Mouse (Mus musculus): Measurements from ENCODE around the gene Rsu1. TPM values are rescaled to one million over a fixed set of nuclear protein-coding genes. Genes with fewer than 3 reads are reported as not detected.
A peak's percentile ranks its signal among the peaks of the same experiment; 100 is the strongest.
"Not testable (repeated sequence)": the region's sequence is repeated elsewhere in the genome, so short reads cannot be mapped to it uniquely, and the experiment has no call there.

Rsu1 gene
- polyA plus RNA-seq, 2 experiments = 91.7 to 119 TPM

- no peaks in the 10 kb centered on the region for H3K9me3 ChIP-seq (ENCODE audit: control insufficient read depth, low read length)
- no peak overlapping the region for H3K9ac ChIP-seq (ENCODE audit: low read depth, low read length, severe bottlenecking)
- H3K27me3 ChIP-seq (ENCODE audit: control insufficient read depth, insufficient read depth, low read length) = no peaks in the 10 kb centered on the region
- no peak overlapping the region for H3K4me2 ChIP-seq (replicated peaks; ENCODE audit: low read depth, low read length, severe bottlenecking)
- no peaks in the 10 kb centered on the region for H3K36me3 ChIP-seq (ENCODE audit: control insufficient read depth, insufficient read depth, low read length)
- no peaks in the 10 kb centered on the region for H3K4me1 ChIP-seq (ENCODE audit: control insufficient read depth, insufficient read depth, low read length)
- WGBS = 92% methylated on average over 3 of the region's 3 CpGs
- H3K4me3 ChIP-seq (replicated peaks; ENCODE audit: low read length) = no peak overlapping the region
- TF ChIP-seq POLR2A (IDR thresholded peaks at IDR 0.05; ENCODE audit: borderline replicate concordance, extremely low read depth, insufficient read depth, insufficient read length) = no peak
- no peak overlapping the region for H3K27ac ChIP-seq (replicated peaks; ENCODE audit: low read depth, low read length)
- no peak for DNase-seq (ENCODE audit: low spot score)
- no peak for ATAC-seq (ENCODE audit: low FRiP score, low read depth)
Observed at GRCm38 (mm10) chr2:13183124-13183523, 88.1 kb downstream of the Rsu1 start.

DNA sequence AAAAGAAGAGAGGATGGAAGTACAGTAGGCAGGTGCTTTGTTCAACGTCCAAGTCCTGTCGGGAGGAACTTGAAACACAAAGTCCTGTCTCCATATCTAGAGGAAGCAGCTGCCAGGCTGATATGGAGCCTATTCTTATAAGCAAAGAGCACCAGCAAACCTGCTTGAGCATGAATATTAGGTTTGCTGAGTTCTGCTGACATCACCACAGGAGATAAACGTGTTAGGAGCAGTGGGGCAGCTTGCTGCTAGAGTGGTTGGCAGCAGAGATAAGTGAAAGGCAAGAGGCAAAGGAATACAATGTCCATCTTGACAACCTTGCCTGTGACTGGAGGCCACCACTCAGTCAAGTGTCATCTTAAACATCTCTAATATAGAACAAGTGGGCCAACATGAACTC, 89.3 kb downstream of the Rsu1 start:
- not testable (repeated sequence) for H3K4me3 ChIP-seq (replicated peaks; ENCODE audit: low read length)
- WGBS = no CpG with 5 or more reads among the region's 3 CpGs

DNA sequence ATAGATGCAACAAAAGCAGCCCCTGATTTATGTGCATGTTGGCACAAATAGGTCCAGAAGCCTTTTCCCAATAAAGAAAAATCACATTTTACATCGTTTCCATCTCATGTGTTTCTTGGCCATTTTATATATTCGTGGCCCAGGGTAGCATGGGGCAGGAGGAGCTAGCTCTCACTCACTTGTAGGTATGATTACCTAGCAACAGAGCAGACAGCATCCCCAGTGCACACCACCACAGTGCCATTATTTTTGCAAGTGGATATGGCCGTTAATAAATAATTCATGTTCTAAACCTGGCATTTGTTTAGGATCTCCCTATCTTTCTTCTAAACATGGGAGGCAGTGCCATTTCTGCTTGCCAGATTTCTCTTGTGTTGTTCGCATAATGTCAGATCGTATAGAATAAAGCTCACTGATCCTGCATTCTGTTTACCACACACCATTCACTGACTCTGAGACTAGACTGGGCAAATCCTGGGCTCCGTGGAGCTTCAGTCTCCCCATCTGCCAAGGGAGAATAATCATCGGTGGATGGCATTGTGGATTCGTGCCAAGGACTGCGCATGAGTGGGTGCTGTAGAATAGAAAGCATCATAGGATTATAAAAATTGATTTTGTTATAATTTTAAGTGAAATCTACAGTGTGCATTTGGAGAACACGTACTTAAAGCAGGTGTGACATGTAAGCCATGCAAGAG, 93.4 kb downstream of the Rsu1 start:
- H3K27ac ChIP-seq (replicated peaks; ENCODE audit: low read depth, low read length) = no peak overlapping the region
- WGBS = 90% methylated on average over 10 of the region's 10 CpGs
- no peaks in the 10 kb centered on the region for H3K27me3 ChIP-seq (ENCODE audit: control insufficient read depth, insufficient read depth, low read length)
- no peaks in the 10 kb centered on the region for H3K9me3 ChIP-seq (ENCODE audit: control insufficient read depth, low read length)
- no peak for TF ChIP-seq POLR2A (IDR thresholded peaks at IDR 0.05; ENCODE audit: borderline replicate concordance, extremely low read depth, insufficient read depth, insufficient read length)
- no peak overlapping the region for H3K9ac ChIP-seq (ENCODE audit: low read depth, low read length, severe bottlenecking)
- no peaks in the 10 kb centered on the region for H3K36me3 ChIP-seq (ENCODE audit: control insufficient read depth, insufficient read depth, low read length)
- no peak for ATAC-seq (ENCODE audit: low FRiP score, low read depth)
- no peak overlapping the region for H3K4me3 ChIP-seq (replicated peaks; ENCODE audit: low read length)
- H3K4me2 ChIP-seq (replicated peaks; ENCODE audit: low read depth, low read length, severe bottlenecking) = no peak overlapping the region
- no peak for DNase-seq (ENCODE audit: low spot score)
- peaks cover 6% of the 10 kb centered on the region; the same call in 1 of the 2 replicates for H3K4me1 ChIP-seq (ENCODE audit: control insufficient read depth, insufficient read depth, low read length)

More for the DNA sequence above, 89.3 kb downstream of the Rsu1 start:
- not testable (repeated sequence) for H3K36me3 ChIP-seq (ENCODE audit: control insufficient read depth, insufficient read depth, low read length); DNase-seq (ENCODE audit: low spot score); H3K4me2 ChIP-seq (replicated peaks; ENCODE audit: low read depth, low read length, severe bottlenecking); ATAC-seq (ENCODE audit: low FRiP score, low read depth); H3K27ac ChIP-seq (replicated peaks; ENCODE audit: low read depth, low read length); H3K27me3 ChIP-seq (ENCODE audit: control insufficient read depth, insufficient read depth, low read length); H3K9me3 ChIP-seq (ENCODE audit: control insufficient read depth, low read length); H3K4me1 ChIP-seq (ENCODE audit: control insufficient read depth, insufficient read depth, low read length); H3K9ac ChIP-seq (ENCODE audit: low read depth, low read length, severe bottlenecking)

DNA sequence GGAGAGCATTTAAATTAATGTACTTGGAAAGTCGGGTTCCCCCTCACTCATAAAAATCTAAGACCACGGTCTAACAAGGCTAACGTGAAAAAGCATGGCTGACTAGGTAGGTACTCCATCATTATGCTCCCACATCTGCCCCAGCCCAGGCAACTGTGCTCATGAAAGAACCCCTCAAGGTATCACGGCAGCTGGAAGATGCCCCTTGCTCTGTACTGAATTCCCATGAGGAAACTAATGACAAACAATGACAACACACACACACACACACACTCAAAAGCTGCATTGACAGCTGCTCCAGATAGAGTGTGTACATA, 95.0 kb downstream of the Rsu1 start:
- no peak for TF ChIP-seq POLR2A (IDR thresholded peaks at IDR 0.05; ENCODE audit: borderline replicate concordance, extremely low read depth, insufficient read depth, insufficient read length)
- Histone ChIP-seq H3K4me3 (replicated peaks; ENCODE audit: low read length) (no peak overlapping the region), H3K36me3 (ENCODE audit: control insufficient read depth, insufficient read depth, low read length) (no peaks in the 10 kb centered on the region), H3K27me3 (ENCODE audit: control insufficient read depth, insufficient read depth, low read length) (no peaks in the 10 kb centered on the region), H3K4me1 (ENCODE audit: control insufficient read depth, insufficient read depth, low read length) (peaks cover 6% of the 10 kb centered on the region; the same call in 1 of the 2 replicates), H3K4me2 (replicated peaks; ENCODE audit: low read depth, low read length, severe bottlenecking) (no peak overlapping the region), H3K9me3 (ENCODE audit: control insufficient read depth, low read length) (no peaks in the 10 kb centered on the region), H3K9ac (ENCODE audit: low read depth, low read length, severe bottlenecking) (no peak overlapping the region), H3K27ac (replicated peaks; ENCODE audit: low read depth, low read length) (no peak overlapping the region)
- ATAC-seq (ENCODE audit: low FRiP score, low read depth) = no peak
- no peak for DNase-seq (ENCODE audit: low spot score)
- 44% methylated on average over 4 of the region's 4 CpGs for WGBS

DNA sequence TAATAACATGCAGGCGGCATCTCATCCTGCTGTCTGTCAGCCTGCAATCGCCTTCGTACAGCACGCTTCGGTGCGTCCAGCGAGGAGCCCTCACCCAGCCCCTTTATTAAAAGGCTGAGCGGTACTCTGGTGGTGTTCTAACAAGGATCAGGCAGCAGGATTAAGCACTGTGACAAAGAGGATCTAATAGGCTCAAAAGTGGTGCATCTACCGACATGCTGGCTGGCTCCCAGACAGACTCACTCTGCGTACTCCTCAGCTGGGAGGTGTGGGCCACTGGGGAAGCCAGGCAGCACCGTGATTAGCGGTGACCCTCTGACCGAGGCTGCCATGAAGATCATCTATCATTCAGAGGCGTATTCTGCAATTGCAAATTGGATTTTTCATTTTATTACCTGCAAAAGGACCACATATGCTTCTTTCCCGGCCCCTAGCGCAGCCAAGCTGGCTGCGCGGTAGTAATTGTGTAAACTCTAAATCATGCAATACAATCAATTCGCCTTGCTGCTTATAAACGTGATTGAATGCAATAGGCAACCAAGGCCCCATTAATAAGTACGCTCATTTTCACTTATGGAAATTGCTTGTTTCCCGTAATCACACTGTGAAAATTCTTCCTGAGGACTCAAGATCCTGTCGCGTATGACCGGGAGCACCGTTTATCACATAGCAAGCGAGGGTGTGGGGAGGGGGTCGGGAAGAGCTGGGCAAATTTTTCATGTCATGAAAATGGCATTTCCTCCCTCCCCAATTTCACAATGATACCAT, 95.5 kb downstream of the Rsu1 start:
- no peak for ATAC-seq (ENCODE audit: low FRiP score, low read depth)
- DNase-seq (ENCODE audit: low spot score) = no peak
- Histone ChIP-seq H3K4me3 (replicated peaks; ENCODE audit: low read length) (no peak overlapping the region), H3K27me3 (ENCODE audit: control insufficient read depth, insufficient read depth, low read length) (no peaks in the 10 kb centered on the region), H3K4me2 (replicated peaks; ENCODE audit: low read depth, low read length, severe bottlenecking) (0 out of 2 replicates have a peak overlapping the region, but pooled peaks have one; percentile 3), H3K9ac (ENCODE audit: low read depth, low read length, severe bottlenecking) (no peak overlapping the region), H3K36me3 (ENCODE audit: control insufficient read depth, insufficient read depth, low read length) (no peaks in the 10 kb centered on the region), H3K9me3 (ENCODE audit: control insufficient read depth, low read length) (no peaks in the 10 kb centered on the region), H3K27ac (replicated peaks; ENCODE audit: low read depth, low read length) (no peak overlapping the region), H3K4me1 (ENCODE audit: control insufficient read depth, insufficient read depth, low read length) (peaks cover 6% of the 10 kb centered on the region; the same call in 1 of the 2 replicates)
- TF ChIP-seq POLR2A (IDR thresholded peaks at IDR 0.05; ENCODE audit: borderline replicate concordance, extremely low read depth, insufficient read depth, insufficient read length) = no peak
- WGBS = 50% methylated on average over 28 of the region's 28 CpGs
